Mouse (Mus musculus): ENCODE measurements around the gene Rmdn2. TPM values are rescaled to one million over a fixed set of nuclear protein-coding genes. Genes with fewer than 3 reads are reported as not detected.

The Rmdn2 gene
- polyA plus RNA-seq, 1 experiment from 2014 or later, result 7.2 TPM

- 94% methylated on average over 6 of the region's 6 CpGs for WGBS
- H3K4me1 ChIP-seq (replicated peaks; ENCODE audit: control insufficient read depth, insufficient read depth), result no peaks in the 10 kb centered on the region
- no peaks in the 10 kb centered on the region for H3K27me3 ChIP-seq (ENCODE audit: control insufficient read depth, insufficient read depth, low read length)
- TF ChIP-seq EP300 (optimal IDR thresholded peaks at IDR 0.05) (no peak), CTCF (IDR thresholded peaks at IDR 0.05; ENCODE audit: low read depth) (no peak)
- no peak overlapping the region for H3K4me3 ChIP-seq (ENCODE audit: low read depth, low read length)
- no peak for ATAC-seq (ENCODE audit: low FRiP score, low TSS enrichment)
- H3K9me3 ChIP-seq (ENCODE audit: control insufficient read depth, low read length), result no peaks in the 10 kb centered on the region
- no peaks in the 10 kb centered on the region for H3K36me3 ChIP-seq (ENCODE audit: control insufficient read depth, insufficient read depth, low read length)
- no peak overlapping the region for H3K27ac ChIP-seq (replicated peaks)
- no peak for DNase-seq (ENCODE audit: low spot score)
- no peak overlapping the region for H3K9ac ChIP-seq (ENCODE audit: low read length)
- no peak overlapping the region for H3K4me2 ChIP-seq (replicated peaks; ENCODE audit: low read depth)
These were observed 10.4 kb downstream of the Rmdn2 start for GRCm38 (mm10) chr17:79622050-79622449.

- 84% methylated on average over 7 of the region's 7 CpGs for WGBS
These were observed 10.9 kb downstream of the Rmdn2 start for GRCm38 (mm10) chr17:79622574-79622973.

GRCm38 (mm10) chr17:79623841-79624240, 12.2 kb downstream of the Rmdn2 start:
- H3K27me3 ChIP-seq (ENCODE audit: control insufficient read depth, insufficient read depth, low read length), result no peaks in the 10 kb centered on the region
- H3K4me1 ChIP-seq (replicated peaks; ENCODE audit: control insufficient read depth, insufficient read depth), result no peaks in the 10 kb centered on the region
- no peak for DNase-seq (ENCODE audit: low spot score)
- H3K9ac ChIP-seq (ENCODE audit: low read length), result no peak overlapping the region
- ATAC-seq (ENCODE audit: low FRiP score, low TSS enrichment), result no peak
- H3K4me3 ChIP-seq (ENCODE audit: low read depth, low read length), result no peak overlapping the region
- no peak overlapping the region for H3K4me2 ChIP-seq (replicated peaks; ENCODE audit: low read depth)
- no peak overlapping the region for H3K27ac ChIP-seq (replicated peaks)
- H3K9me3 ChIP-seq (ENCODE audit: control insufficient read depth, low read length), result no peaks in the 10 kb centered on the region
- WGBS, result 74% methylated on average over 3 of the region's 3 CpGs
- H3K36me3 ChIP-seq (ENCODE audit: control insufficient read depth, insufficient read depth, low read length), result no peaks in the 10 kb centered on the region
- no peak for TF ChIP-seq CTCF (IDR thresholded peaks at IDR 0.05; ENCODE audit: low read depth)
- TF ChIP-seq EP300 (optimal IDR thresholded peaks at IDR 0.05), result no peak

More at GRCm38 (mm10) chr17:79622574-79622973, 10.9 kb downstream of the Rmdn2 start:
- TF ChIP-seq EP300 (optimal IDR thresholded peaks at IDR 0.05), result no peak
- Histone ChIP-seq H3K4me1 (replicated peaks; ENCODE audit: control insufficient read depth, insufficient read depth) (no peaks in the 10 kb centered on the region), H3K4me3 (ENCODE audit: low read depth, low read length) (no peak overlapping the region), H3K4me2 (replicated peaks; ENCODE audit: low read depth) (no peak overlapping the region), H3K9me3 (ENCODE audit: control insufficient read depth, low read length) (no peaks in the 10 kb centered on the region), H3K27ac (replicated peaks) (no peak overlapping the region), H3K27me3 (ENCODE audit: control insufficient read depth, insufficient read depth, low read length) (no peaks in the 10 kb centered on the region), H3K9ac (ENCODE audit: low read length) (no peak overlapping the region), H3K36me3 (ENCODE audit: control insufficient read depth, insufficient read depth, low read length) (no peaks in the 10 kb centered on the region)
- no peak for ATAC-seq (ENCODE audit: low FRiP score, low TSS enrichment)
- DNase-seq (ENCODE audit: low spot score), result no peak

GRCm38 (mm10) chr17:79626241-79626816, 14.7 kb downstream of the Rmdn2 start:
- Histone ChIP-seq H3K4me1 (replicated peaks; ENCODE audit: control insufficient read depth, insufficient read depth) (no peaks in the 10 kb centered on the region), H3K27me3 (ENCODE audit: control insufficient read depth, insufficient read depth, low read length) (no peaks in the 10 kb centered on the region), H3K9ac (ENCODE audit: low read length) (no peak overlapping the region), H3K9me3 (ENCODE audit: control insufficient read depth, low read length) (no peaks in the 10 kb centered on the region), H3K27ac (replicated peaks) (no peak overlapping the region), H3K4me3 (ENCODE audit: low read depth, low read length) (no peak overlapping the region), H3K36me3 (ENCODE audit: control insufficient read depth, insufficient read depth, low read length) (no peaks in the 10 kb centered on the region), H3K4me2 (replicated peaks; ENCODE audit: low read depth) (no peak overlapping the region)
- no peak for TF ChIP-seq EP300 (optimal IDR thresholded peaks at IDR 0.05)
- TF ChIP-seq CTCF (IDR thresholded peaks at IDR 0.05; ENCODE audit: low read depth), result no peak
- DNase-seq (ENCODE audit: low spot score), result no peak
- ATAC-seq (ENCODE audit: low FRiP score, low TSS enrichment), result no peak
- WGBS, result 78% methylated on average over 12 of the region's 12 CpGs

GRCm38 (mm10) chr17:79649893-79650292, 38.2 kb downstream of the Rmdn2 start:
- no peaks in the 10 kb centered on the region for H3K36me3 ChIP-seq (ENCODE audit: control insufficient read depth, insufficient read depth, low read length)
- no peak overlapping the region for H3K9ac ChIP-seq (ENCODE audit: low read length)
- H3K4me2 ChIP-seq (replicated peaks; ENCODE audit: low read depth), result no peak overlapping the region
- ATAC-seq (ENCODE audit: low FRiP score, low TSS enrichment) (no peak), DNase-seq (ENCODE audit: low spot score) (no peak)
- TF ChIP-seq EP300 (optimal IDR thresholded peaks at IDR 0.05) (no peak), CTCF (IDR thresholded peaks at IDR 0.05; ENCODE audit: low read depth) (no peak)
- H3K27ac ChIP-seq (replicated peaks), result no peak overlapping the region
- H3K4me3 ChIP-seq (ENCODE audit: low read depth, low read length), result no peak overlapping the region
- WGBS, result 83% methylated on average over 4 of the region's 4 CpGs
- H3K4me1 ChIP-seq (replicated peaks; ENCODE audit: control insufficient read depth, insufficient read depth), result no peaks in the 10 kb centered on the region
- H3K9me3 ChIP-seq (ENCODE audit: control insufficient read depth, low read length), result no peaks in the 10 kb centered on the region
- no peaks in the 10 kb centered on the region for H3K27me3 ChIP-seq (ENCODE audit: control insufficient read depth, insufficient read depth, low read length)

GRCm38 (mm10) chr17:79650297-79650696, 38.6 kb downstream of the Rmdn2 start:
- Histone ChIP-seq H3K9ac (ENCODE audit: low read length) (no peak overlapping the region), H3K9me3 (ENCODE audit: control insufficient read depth, low read length) (no peaks in the 10 kb centered on the region), H3K27ac (replicated peaks) (no peak overlapping the region), H3K4me3 (ENCODE audit: low read depth, low read length) (no peak overlapping the region), H3K27me3 (ENCODE audit: control insufficient read depth, insufficient read depth, low read length) (no peaks in the 10 kb centered on the region), H3K36me3 (ENCODE audit: control insufficient read depth, insufficient read depth, low read length) (no peaks in the 10 kb centered on the region), H3K4me2 (replicated peaks; ENCODE audit: low read depth) (no peak overlapping the region), H3K4me1 (replicated peaks; ENCODE audit: control insufficient read depth, insufficient read depth) (no peaks in the 10 kb centered on the region)
- DNase-seq (ENCODE audit: low spot score) (no peak), ATAC-seq (ENCODE audit: low FRiP score, low TSS enrichment) (no peak)
- TF ChIP-seq EP300 (optimal IDR thresholded peaks at IDR 0.05), result no peak
- no peak for TF ChIP-seq CTCF (IDR thresholded peaks at IDR 0.05; ENCODE audit: low read depth)
- 96% methylated on average over 5 of the region's 5 CpGs for WGBS

Measured in stomach, postnatal 0 days (tissue).